Mouse (Mus musculus): ENCODE results near the gene Ift80. TPM values are rescaled to one million over a fixed set of nuclear protein-coding genes. Genes with fewer than 3 reads are reported as not detected.
"Not testable (repeated sequence)": the region's sequence is repeated elsewhere in the genome, so short reads cannot be mapped to it uniquely, and the experiment has no call there.

The Ift80 gene
- total RNA-seq, 4 experiments from 2014 or later: 3.9 to 8.2 (median 5.2) TPM

- DNase-seq (ENCODE audit: low spot score): no peak
Observed at GRCm38 (mm10) chr3:68935498-68935897, 68.9 kb downstream of the Ift80 start.

GRCm38 (mm10) chr3:68934259-68934658 is 70.1 kb downstream of the Ift80 start:
- DNase-seq (ENCODE audit: low spot score): no peak

GRCm38 (mm10) chr3:68928619-68929018 is 75.8 kb downstream of the Ift80 start:
- no peak for DNase-seq (ENCODE audit: low spot score)

- DNase-seq (ENCODE audit: low spot score): no peak
Observed at GRCm38 (mm10) chr3:68907509-68907908, 96.9 kb downstream of the Ift80 start.

- DNase-seq (ENCODE audit: low spot score): no peak
Observed at GRCm38 (mm10) chr3:68904902-68905778, 99.2 kb downstream of the Ift80 start.

- DNase-seq (ENCODE audit: low spot score): not testable (repeated sequence)
Observed at GRCm38 (mm10) chr3:68902636-68903035, 101.7 kb downstream of the Ift80 start.

GRCm38 (mm10) chr3:68897154-68897553 is 107.2 kb downstream of the Ift80 start:
- DNase-seq (ENCODE audit: low spot score): no peak

- DNase-seq (ENCODE audit: low spot score): no peak
Observed at GRCm38 (mm10) chr3:68895426-68895825, 108.9 kb downstream of the Ift80 start.

GRCm38 (mm10) chr3:68886845-68887244 is 117.5 kb downstream of the Ift80 start:
- no peak for DNase-seq (ENCODE audit: low spot score)

GRCm38 (mm10) chr3:68874079-68874478 is 130.3 kb downstream of the Ift80 start:
- DNase-seq (ENCODE audit: low spot score): no peak

GRCm38 (mm10) chr3:68870568-68870950 is 133.8 kb downstream of the Ift80 start:
- DNase-seq (ENCODE audit: low spot score): no peak

- DNase-seq (ENCODE audit: low spot score): no peak
Observed at GRCm38 (mm10) chr3:68869691-68870567, 134.4 kb downstream of the Ift80 start.

- DNase-seq (ENCODE audit: low spot score): no peak
Observed at GRCm38 (mm10) chr3:68869211-68869690, 135.1 kb downstream of the Ift80 start, which contains the start of gene 1110032F04Rik. TSS of gene 1110032F04Rik (plus strand) at chr3:68869586.

GRCm38 (mm10) chr3:68852414-68852813 is 152.0 kb downstream of the Ift80 start:
- no peak for DNase-seq (ENCODE audit: low spot score)

GRCm38 (mm10) chr3:68848323-68848722 is 156.0 kb downstream of the Ift80 start:
- DNase-seq (ENCODE audit: low spot score): no peak

- no peak for DNase-seq (ENCODE audit: low spot score)
Observed at GRCm38 (mm10) chr3:68844025-68844424, 160.3 kb downstream of the Ift80 start.

Small RNAs within 50 kb of the gene (microRNA-seq; reads per million reads assigned to microRNA genes)
- gene Mir15b (1,536 reads per million, percentile 84 among the genes with 10 or more reads in this experiment), gene Mir16-2 (207 reads per million, percentile 67 among the genes with 10 or more reads in this experiment)

Other genes with a start within 250 kb of the Ift80 start
- gene 1110032F04Rik, start 135.0 kb downstream of the Ift80 start, total RNA-seq (2022): 1 to 10 TPM in 1 of 4 experiments, under 1 TPM in 3; 0.66 to 1.2 (median 0.76) TPM
- 10 to 100 TPM; 10.0 to 12.2 (median 11.4) TPM for gene Smc4, start 168 bp upstream of the Ift80 start, total RNA-seq (2022)
- 1 to 10 TPM in 2 of 4 experiments, under 1 TPM in 2; 0.90 to 2.7 (median 1.3) TPM for gene Trim59, start 40.2 kb upstream of the Ift80 start, total RNA-seq (2022)
- 10 to 100 TPM; 85.3 to 94.0 (median 91.3) TPM for gene Kpna4, start 122.5 kb upstream of the Ift80 start, total RNA-seq (2022)
- not detected for gene Arl14, start 217.8 kb upstream of the Ift80 start, total RNA-seq (2022)

Measured in heart, adult 8-10 months (tissue).